Mouse (Mus musculus) thymus, adult 18-20 months (tissue): ENCODE measurements around the gene Evi2.
A peak's percentile ranks its signal among the peaks of the same experiment; 100 is the strongest.

Experiments
- DNase-seq, 2 experiments: peaks; one replicate each; pipeline ENCODE4 v3.0.0; 2022; ENCODE audit warnings: mixed read lengths in 2 of 2

Gene Evi2

DNA sequence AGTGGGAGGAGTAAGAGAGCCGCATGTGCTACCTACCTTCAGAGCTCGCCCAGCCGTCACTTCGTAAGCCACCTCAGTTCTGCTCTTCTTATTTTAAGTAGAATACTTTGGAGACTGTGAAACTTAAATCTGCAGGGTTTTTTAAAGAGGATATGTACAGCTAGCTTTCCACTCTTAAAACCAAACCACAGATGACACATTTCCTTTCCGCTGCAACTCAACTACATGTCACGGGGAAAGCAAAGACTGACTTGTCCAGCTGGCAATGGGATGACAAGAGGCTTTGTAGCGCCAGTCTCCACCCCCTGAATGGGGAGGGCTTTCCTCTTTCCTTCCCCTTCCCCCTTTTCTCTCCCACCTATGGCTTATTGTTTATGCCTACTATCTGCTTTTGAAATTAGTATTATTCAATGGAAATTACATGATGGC is at the start of gene Evi2, which contains the start of gene Evi2a:
Gene Evi2, minus strand, starts transcription at position 257 of the 429 bp plus-strand sequence.
Gene Evi2a, minus strand, starts transcription at position 277 of the 429 bp plus-strand sequence.
- peak in 1 of 2 experiments; percentile 40 for DNase-seq

DNA sequence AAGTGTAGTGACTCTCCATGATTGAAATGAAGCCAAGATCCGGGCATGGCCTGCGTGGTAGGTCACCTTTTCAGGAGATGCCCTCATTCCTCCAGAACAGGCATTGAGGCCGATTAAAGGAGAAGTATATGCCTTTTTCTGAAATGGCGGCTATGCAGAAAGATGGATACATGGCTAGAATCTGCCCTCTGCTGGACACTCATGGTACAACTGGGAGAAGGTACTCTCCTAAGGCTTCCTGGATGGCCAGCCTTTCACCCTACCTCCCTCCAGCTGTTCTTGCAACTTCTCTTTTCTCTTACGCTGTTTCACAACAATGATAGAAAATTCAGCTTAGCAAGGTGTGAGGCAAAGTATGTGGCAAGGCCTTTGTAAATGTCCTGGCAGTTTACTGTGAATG is 47.4 kb upstream of the Evi2 start:
- DNase-seq: peak; percentile 39 to 61

DNA sequence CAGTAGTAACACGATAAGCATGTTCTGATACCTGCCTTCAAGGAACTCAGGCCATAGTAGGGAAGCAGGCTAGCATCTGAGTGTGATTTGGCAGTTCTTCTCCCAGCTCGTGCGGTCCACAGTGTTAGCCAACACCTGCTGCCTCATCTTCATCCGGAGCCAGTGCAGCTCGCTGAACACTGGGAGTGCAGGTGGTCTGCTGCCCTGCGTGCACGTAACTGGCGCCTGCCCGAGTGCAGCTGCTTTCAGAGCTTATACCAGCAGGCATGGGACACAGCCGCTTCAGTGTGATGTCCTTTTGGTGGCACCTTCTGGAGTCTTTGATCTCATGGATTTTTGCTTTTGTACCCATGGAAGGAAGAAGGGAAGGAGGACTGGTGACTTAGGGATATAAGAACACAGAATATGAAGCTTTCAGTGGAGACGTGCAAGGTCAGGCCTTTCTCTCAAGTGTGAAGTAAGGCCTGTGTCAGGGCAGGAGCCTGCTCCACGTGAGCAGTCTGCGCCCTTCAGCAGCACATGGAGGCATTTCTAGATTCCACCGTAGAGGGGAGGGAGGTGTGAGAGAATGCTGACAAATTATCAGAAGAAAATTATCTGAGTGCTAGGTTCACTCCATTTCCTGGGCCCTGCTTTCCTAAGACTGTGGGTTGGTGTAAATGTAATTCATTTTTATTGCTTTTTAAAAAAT is 45.1 kb upstream of the Evi2 start:
- no peak for DNase-seq

DNA sequence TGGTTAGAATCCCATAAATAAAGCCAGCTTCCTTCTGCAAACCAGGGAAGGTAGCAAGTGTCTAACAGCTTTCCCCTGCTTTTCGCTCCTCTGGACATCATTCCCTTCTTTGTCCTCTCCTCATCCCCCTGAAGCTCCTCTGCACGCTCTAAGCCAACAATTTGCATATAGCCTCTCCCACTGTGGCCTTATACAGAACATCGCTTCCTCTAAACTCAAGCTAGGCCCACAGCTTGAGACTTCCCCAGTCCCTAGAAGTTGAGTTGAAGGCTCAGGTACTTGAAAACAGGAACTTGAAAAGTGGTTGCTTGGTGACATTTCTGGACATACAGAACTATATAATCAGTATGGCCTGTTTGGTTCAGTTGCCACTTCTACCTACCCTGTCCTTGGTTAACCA is 43.4 kb upstream of the Evi2 start:
- no peak for DNase-seq

DNA sequence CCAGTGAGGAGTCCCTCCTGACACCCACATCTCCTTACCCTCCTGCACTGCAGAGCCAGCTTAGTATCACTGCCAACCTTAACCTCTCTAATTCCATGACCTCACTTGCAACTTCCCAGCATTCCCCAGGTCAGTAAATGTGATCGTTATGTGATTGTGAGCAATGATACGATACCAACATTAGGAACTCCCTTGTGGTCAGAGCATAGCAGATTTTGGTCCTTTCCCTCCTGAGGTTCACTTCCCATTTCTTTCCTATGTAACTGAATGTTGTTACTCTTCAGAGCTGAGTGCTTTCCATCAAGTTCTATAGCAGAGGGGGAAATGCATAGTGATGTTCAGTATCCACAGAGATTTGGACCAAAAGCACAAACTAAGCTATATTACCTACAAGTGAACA is 39.9 kb upstream of the Evi2 start:
- DNase-seq: no peak

DNA sequence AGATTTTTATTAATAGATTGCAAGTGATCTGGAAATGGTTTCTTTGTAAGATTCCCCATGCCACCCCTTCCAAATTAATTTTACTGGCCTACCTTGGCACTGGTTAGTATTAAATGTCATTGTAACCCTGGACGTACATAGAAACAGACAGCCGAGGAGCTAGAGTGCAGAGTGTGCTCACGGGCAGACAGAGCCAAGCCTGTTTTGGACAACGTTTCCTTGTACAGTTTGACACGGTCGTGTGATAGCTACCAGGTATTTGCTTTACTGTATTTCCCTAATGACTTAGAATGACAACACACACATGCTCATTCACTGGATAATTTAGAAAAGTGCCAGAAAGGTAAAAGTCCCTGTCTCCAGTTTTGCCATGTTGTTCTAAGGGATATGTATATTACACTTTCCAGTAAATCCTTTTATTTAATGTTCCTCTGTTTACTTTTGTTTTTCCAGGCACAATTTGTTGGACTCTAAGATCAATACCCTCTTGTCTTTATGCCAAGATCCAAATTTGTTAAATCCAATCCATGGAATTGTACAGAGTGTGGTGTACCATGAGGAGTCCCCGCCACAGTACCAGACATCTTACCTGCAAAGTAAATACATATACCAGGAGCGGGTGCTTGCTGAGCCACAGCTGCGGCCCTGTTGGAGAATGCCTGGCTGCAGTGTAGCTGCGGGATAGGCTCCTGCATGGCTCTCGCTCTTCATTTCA is 38.0 kb upstream of the Evi2 start:
- no peak for DNase-seq

DNA sequence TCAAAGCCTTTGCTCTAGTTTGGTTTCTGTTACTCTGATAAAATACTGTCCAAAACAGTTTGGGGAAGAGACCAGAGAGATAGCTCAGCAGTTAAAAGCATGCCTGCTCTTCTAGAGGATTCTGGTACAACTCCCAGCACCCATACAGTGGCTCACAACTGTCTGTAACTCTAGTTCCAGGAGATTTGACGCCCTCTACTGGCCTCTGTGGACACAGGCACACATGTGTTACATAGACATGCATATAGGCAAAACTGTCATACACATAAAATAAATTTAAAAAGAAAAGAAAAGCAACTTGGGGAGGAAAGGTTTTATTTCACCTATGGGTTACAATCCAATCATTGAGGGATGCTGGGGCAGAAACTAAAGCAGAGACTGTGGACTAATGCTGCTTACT is 36.6 kb upstream of the Evi2 start:
- DNase-seq: no peak

DNA sequence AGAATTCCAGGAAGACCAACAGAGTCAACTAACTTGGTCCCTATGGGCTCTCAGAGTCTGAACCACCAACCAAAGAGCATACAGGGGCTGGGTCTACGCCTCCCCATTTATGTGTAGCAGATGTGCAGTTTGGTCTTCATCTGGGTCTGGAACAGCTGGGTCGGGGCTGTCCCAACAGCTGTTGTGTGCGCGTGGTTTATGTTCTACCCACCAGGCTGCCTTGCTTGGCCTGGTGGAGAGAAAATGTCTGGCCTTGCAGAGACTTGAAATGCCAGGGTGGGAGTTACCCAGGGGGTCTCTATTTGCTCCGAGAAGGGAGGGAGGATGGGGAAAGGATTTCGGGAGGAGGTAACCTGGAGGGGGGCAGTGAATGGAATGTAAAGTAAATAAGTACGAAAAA is 33.1 kb upstream of the Evi2 start:
- DNase-seq: no peak

DNA sequence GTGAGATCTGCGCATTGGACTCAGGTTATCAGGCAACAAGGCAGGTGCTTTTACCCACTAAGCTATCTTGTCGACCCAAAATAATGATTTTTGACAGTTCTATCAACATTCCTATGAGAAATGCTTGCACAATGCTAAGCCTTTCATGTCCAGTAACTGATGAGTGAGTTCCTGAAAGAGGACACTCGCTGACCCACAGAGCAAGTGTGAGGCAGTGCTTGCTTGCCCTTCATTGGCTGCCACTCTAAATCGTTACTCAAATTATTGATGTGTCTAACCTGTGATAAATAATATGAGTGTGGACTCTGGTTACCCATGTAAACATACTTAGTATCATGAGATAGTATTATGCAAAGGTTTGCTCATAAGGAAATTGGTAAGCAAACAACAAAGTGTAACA is 30.1 kb upstream of the Evi2 start:
- DNase-seq: no peak

DNA sequence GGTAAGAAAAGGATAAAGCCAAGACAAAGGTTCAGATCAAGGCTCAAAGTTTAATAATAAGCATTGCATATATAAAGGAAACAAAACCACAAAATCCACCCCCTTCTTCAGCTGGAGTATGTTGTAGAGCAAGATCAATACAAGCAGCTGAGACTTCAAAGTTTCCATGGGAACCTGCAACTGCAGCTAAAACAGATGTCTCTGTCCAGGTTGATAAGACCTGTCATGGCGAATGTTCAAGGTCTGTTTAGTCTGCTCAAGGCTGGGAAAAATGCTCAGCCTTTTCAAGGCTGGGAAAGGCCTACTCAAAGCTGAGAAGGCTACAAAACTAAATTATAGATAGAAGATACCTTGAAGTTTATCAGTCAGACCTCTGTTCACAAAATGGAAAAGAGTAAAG is 22.2 kb upstream of the Evi2 start:
- DNase-seq: no peak

DNA sequence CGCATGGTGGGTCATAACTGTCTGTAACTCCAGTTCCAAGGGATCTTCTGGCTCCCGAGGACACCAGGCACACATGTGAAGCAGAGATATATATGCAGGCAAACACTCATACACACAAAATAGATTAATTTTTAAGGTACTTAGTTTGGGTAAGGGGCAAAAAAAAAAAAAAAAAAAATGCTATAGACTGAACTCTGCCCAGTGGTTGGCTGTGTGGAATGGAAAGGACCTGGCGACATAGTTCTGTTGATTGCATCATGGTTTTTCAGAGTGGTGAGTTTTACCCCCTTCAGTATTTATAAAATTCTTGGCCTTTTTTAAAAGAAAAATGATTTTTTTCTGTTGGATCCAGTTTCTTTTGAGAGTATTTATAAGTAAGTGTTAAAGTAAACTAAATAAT is 5.9 kb upstream of the Evi2 start:
- no peak for DNase-seq

DNA sequence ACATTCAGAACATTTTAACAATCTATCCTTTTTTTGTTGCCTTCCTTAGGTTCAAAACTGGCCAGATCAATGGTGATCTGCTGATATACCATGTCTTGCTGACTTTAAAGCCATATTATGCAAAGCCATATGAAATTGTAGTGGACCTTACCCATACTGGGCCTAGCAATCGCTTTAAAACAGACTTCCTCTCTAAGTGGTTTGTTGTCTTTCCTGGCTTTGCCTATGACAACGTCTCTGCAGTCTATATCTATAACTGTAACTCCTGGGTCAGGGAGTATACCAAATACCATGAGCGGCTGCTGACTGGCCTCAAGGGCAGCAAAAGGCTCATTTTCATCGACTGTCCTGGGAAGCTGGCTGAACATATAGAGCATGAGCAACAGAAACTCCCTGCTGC is 5.2 kb upstream of the Evi2 start:
- DNase-seq: no peak

DNA sequence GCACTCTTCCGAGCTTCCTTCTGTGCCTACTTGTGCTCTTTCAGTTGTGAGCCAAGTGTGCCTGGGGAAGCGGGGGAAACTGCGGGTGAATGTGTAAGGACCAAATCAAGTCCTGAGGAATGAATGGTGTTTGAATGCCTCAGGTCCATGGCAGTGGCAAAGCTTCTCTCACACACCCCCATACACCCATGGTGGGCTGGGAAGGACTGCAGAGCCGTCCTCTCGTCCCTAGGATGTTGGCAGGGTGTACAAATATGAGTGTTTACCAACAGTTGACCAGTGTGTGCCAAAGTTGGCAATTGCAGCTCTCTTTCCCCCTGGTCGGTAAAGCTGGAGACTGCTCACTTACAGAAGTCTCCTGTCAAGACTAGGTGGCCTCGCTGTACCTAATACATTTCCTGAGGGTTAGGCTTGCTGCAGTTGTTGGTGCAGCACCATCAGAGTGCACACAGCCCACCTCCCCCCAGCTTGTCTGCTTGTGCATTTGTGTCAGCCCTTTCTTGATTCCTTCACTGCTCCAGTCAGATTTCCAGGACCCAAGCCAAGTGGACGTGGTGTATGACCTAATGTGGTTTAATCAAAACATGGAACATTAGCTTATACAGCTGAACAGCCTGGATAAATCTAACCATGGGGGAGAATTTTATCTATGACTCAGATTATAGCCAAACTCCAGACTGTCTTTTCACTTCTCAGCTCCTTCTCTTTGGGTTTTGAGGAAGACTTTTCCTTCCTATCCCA is 3.7 kb upstream of the Evi2 start:
- no peak for DNase-seq

DNA sequence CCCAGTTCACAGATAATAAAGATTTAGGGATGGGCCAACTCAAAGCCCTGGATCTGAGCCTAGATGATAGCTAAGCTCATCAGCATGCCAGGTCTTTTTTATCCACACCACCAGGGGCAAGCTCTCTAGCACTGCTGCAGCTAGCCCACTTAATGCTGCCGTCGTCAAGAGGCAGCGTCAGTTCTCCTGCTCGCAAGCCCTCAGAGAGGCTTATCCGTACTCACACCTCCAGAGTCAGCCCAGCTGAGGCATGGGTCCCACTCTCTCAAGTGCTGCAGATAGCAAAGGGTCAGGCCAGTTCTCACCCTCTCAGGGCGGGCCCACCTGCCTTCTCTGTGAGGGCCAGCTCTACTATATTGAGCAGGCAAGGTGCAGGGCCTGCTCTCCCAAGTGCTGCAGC is 2.9 kb upstream of the Evi2 start:
- DNase-seq: no peak

DNA sequence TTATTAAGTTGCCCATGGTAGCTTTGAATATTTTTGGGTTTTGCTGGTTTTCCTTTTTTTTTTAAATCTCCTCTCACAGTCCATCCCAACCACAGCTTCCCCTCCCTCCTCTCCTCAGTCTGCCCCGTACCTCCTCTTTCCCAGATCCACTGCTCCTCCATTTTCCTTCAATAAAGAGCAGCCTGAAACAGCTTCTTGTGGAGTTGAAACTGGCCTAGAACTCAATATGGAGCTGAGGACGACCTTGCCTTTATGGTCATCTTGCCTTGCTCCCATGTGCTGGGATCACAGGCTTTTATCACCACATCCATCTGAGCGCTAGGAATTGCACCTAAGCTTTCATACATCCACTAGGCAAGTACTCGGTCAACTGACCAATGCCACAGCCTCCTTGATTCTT is 1.1 kb upstream of the Evi2 start:
- DNase-seq: no peak

DNA sequence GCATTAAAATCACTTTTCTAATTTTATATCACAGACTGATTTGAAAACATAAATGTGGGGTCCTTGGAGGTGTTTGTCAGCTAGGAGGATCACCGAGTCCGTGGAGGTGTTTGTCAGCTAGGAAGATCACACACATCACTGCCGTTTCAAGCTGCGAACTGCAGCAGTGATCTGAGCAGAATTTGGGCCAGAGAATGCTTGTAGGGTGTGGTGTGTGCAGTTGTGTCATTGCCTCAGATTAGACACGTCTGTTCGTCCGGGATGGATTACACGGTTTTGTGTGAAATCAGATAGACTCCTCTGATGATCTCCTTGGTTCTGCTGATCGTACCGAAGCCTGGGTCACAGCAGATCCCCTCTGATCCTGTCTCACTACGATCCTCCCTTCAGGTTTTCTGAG is 385 bp upstream of the Evi2 start:
- no peak for DNase-seq

DNA sequence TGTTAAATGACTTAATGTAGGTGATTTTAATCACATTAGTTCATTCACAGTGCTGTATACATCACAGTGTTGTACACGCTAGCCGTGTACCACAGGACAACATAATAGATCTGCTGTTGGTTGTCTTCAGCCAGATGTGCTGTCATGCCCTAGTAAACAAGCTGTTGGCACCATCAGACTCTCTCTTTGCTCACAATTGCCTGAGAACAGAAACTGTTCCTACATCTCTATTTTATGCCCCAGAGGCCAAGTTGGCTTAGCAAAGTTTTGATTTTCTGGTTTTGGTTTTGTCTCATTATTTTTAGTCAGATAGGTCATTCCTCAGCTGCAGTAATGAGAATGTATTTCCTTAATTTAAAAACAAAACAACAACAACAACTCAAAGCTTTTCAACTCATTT is 653 bp downstream of the Evi2 start:
- DNase-seq: no peak

DNA sequence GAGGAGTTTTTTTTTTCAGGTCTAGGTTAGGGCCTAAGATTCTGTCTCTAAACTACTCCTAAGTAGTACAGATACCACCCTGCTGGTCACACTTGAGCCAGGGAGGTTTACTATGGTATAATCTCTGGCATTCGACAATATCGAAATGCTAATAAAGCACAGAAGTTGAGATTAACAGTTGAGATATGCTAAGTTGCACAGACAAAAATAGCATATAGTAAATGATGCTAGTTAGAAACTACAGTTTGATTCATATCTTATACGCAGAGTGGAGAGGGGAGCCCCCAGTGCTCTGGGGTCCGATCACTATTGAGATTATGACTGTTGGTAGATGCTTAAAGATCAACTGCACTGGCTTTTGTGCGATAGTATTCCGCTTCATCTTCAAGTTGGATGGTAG is 1.2 kb downstream of the Evi2 start:
- DNase-seq: no peak

DNA sequence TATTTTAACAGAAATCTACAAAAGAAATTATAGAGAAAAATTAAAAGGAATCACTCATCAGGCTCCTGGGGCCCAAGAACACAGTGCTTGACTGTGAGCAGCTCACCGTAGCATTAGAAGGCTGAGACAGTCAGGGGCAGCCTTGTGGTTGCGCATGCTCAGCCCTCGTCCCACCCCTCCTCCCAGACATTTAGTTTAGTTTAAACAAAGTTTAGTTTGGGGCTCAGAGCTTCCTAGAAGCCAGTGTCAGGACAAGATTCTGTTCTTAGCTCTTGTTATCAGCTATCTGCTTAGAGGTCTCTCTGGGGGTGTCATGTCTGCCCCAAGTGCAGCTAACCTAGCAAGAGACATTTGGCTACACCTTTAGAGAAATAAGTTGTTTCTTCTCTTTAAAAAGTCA is 1.8 kb downstream of the Evi2 start:
- DNase-seq: no peak

DNA sequence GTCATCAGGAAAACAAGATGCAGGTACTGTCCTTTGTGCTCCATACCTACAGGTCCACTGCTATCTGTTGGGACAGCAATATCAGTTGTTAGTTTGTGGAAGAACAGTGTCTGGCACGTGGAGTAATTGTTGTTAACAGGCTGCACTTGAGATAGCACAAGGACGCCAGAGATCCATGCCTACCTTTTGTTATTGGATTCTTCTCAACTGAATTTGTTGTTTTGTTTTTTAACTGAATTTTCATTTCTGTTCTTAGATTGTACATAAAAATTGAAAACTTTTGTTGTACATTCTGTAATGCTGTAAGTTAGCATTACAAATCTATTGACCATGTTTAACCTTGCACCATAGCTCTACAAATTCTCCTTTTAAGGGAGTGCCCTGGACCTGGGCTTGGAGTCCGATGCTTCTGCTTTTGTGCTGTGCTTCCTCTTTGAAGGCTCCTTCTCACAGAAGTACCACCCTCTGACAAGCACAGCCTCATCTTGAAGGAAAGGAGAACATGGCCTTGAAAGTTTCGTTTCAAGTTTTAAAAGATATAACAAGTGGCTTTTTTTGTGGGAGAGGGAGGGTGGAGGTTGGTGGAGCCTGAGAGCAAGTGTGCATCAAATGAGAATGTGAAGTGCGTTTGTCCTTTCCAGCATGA is 2.5 kb downstream of the Evi2 start:
- peak in 1 of 2 experiments; percentile 19 for DNase-seq

DNA sequence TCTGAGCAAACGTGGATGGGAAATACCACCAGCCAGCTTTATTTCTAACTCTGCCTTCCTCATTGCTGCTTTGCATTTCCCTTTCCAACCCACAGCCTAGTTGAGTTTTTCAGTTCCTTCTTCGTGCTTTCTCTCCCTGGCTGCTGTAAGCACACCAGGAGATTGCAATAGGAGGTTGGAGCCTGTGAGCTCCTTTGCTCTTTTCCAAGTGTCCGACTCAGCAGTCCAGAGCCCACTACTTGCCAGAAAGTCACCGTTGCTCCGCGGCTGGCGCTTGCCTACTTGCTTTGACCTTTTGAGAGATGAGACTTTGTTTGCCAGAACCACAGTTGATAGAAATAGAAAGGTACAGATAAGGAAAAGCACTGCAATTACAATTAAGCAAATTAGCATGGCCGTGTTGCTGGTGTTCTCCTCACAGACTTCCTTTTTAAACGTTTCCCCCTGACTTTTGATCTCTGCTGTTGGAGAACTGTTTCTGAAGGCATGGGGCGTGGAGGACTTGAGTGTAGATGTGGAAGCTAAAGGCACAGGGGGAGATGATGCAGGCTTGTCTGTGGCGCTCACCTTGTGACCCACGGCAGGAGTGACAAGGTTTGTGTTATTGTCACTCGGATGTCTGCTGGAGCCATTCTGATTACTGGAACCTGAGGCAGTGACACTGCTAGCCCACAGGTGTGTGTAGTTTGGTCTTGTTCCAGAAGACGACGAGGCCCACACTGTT is 3.2 kb downstream of the Evi2 start:
- DNase-seq: peak in 1 of 2 experiments; percentile 20

DNA sequence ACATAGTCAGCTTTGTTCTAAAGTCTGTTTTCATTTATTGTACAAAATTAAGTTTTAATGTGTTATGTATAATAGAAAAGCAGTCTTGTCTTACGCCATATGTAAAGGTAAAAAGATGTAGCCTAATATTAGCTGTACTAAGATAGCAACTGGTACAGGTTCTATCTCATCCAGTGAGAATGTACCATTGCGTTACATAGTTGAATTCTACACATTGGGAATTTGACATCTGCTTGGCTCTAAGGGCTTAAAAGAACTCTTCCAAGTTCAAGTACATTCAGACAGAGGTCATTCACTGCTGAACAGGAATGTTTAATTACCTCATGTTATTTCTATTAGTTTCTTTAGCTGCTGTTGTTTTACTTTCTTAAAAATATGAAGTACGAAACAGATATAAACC is 3.8 kb downstream of the Evi2 start:
- no peak for DNase-seq

DNA sequence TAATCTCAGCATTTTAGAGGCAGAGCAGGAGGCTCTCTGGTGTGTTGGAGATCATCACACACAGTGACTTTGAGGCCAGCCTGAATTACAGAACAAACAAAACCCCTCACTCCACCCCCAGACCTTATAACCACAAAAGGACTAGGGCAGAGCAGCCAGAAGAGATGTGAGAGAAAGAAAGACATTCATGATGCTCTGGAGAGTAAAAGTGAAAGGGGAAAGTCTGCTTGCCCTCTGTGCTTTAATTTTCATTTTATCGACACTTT is 6.1 kb downstream of the Evi2 start:
- DNase-seq: no peak
